In genomic region chr10:78025453-78025852, GRCm38 (mm10) we compare ENCODE assay signal across 23 mouse cellular contexts. TPM values are rescaled to one million over a fixed set of nuclear protein-coding genes. Genes with fewer than 3 reads are reported as not detected.
DNase-seq lines count a peak whose midpoint lies in the region; ATAC-seq and TF ChIP-seq lines count a peak whose summit lies in the region.
"Not testable (repeated sequence)": the region's sequence is repeated elsewhere in the genome, so short reads cannot be mapped to it uniquely, and the experiment has no call there.
"Had no signal": no experiment of that assay in that cellular context is flagged by ENCODE, and none has a peak within 500 bp of the region (broad histone marks: within the 10 kb centered on the region; RNA-seq: fewer than 3 reads in every experiment).

No protein-coding gene starts in this region.

- H3K4me2 ChIP-seq in CH12.LX (ENCODE audit: insufficient read depth, low read depth, poor library complexity, severe bottlenecking) = not testable (repeated sequence)

- peak in 1 of 2 experiments; percentile 56; a peak in 2 of 4 replicates for TF ChIP-seq CTCF in CH12.LX (conservative IDR thresholded peaks at IDR 0.05 in 1 of 2, IDR thresholded peaks at IDR 0.05 in 1 of 2; ENCODE audit: low read depth in 2 of 2, low read length in 2 of 2)
- TF ChIP-seq CTCF in Patski (IDR thresholded peaks at IDR 0.05) = peak; percentile 60
- peak; percentile 46 for TF ChIP-seq CTCF in gastrocnemius, adult 2 months (IDR thresholded peaks at IDR 0.05)
- TF ChIP-seq CTCF in liver, adult 2 months (IDR thresholded peaks at IDR 0.05; ENCODE audit: low read depth, low read length) = not testable (repeated sequence)

- H3K79me2 ChIP-seq in CH12.LX (replicated peaks; ENCODE audit: control insufficient read depth, extremely low read depth, insufficient read depth, poor library complexity, severe bottlenecking); liver, adult 2 months (ENCODE audit: control insufficient read depth, insufficient read depth, low read length): not testable (repeated sequence)

- 62% methylated on average over 6 of the region's 8 CpGs for WGBS in liver, adult 2 months

- H3K27me3 ChIP-seq in CH12.LX (replicated peaks); Patski; liver, adult 2 months (ENCODE audit: control insufficient read depth, insufficient read depth, low read length): not testable (repeated sequence)

- in situ Hi-C loops in CH12.LX (cut with MboI; ENCODE audit: low pct_ligation_motif_present, low pct_unique_long_range_greater_than_20kb, low sequenced_read_pairs) (loop anchor here (25.0 kb wide), 1 partner anchor 362 kb away; no protein-coding TSS in a partner anchor), Patski (cut with MboI; ENCODE audit: low pct_unique_long_range_greater_than_20kb) (loop anchor here (25.0 kb wide), 1 partner anchor 362 kb away; no protein-coding TSS in a partner anchor)

- not testable (repeated sequence) for H3K9ac ChIP-seq in CH12.LX (ENCODE audit: insufficient read depth, low read depth); liver, adult 2 months (ENCODE audit: low read depth, low read length)

- not testable (repeated sequence) for H3K4me3 ChIP-seq in CH12.LX (replicated peaks in 1 of 3; ENCODE audit: low read depth in 2 of 3, low read length in 2 of 3, poor library complexity in 1 of 3); gastrocnemius, adult 2 months; liver, adult 2 months (ENCODE audit: insufficient read depth, low read depth, low read length)

- H3K36me3 ChIP-seq in CH12.LX (replicated peaks in 1 of 2; ENCODE audit: control insufficient read depth in 1 of 2, insufficient read depth in 1 of 2, low read length in 1 of 2); liver, adult 2 months (ENCODE audit: control insufficient read depth, insufficient read depth, low read length): not testable (repeated sequence)

- not testable (repeated sequence) for H3K9me3 ChIP-seq in CH12.LX (replicated peaks; ENCODE audit: low read length)

- DNase-seq in 416B (ENCODE audit: low read depth) = peak; percentile 66
- DNase-seq in CH12.LX (ENCODE audit: extremely low read depth); Patski (ENCODE audit: low read depth, low spot score); gastrocnemius, adult 2 months: not testable (repeated sequence)
- DNase-seq in induced T-regulatory cell, adult 2 months (ENCODE audit: low read depth) = peak; percentile 51
- DNase-seq in liver, adult 2 months (ENCODE audit: extremely low read depth, low read depth, low spot score) = peak; percentile 25

- CTCF ChIA-PET in Patski (lab: Charles Lee) = interaction anchor here (2.4 kb wide), 1 partner anchor 41 kb away, joined by 9 read pairs; no protein-coding TSS in a partner anchor

- dilution Hi-C loops in CH12.LX (cut with MboI; ENCODE audit: extremely low pct_ligation_motif_present, extremely low pct_unique_long_range_greater_than_20kb, low sequenced_read_pairs) = not testable (repeated sequence)

- peak; percentile 28 for TF ChIP-seq RAD21 in CH12.LX (IDR thresholded peaks at IDR 0.05; ENCODE audit: low read depth, low read length)

- not testable (repeated sequence) for H3K27ac ChIP-seq in CH12.LX (ENCODE audit: insufficient read depth, low read depth); gastrocnemius, adult 2 months; liver, adult 2 months (replicated peaks; ENCODE audit: insufficient read depth, low read depth, low read length)

- not testable (repeated sequence) for ATAC-seq in Patski
- 0 out of 2 replicates have a peak, but pooled peaks have one; percentile 40 for ATAC-seq in megakaryocyte, adult 5-6 weeks (ENCODE audit: poor library complexity, severe bottlenecking)
- 0 out of 2 replicates have a peak, but pooled peaks have one; percentile 53 for ATAC-seq in monocyte, adult 5-6 weeks (replicated peaks; ENCODE audit: insufficient number of reproducible peaks, low FRiP score, low TSS enrichment, poor library complexity, severe bottlenecking)

- intact Hi-C loops in gastrocnemius, adult 2 months (cut with DNase I) = loop anchor here (5.0 kb wide), 2 partner anchors 43 to 137 kb away; no protein-coding TSS in a partner anchor

- not testable (repeated sequence) for TF ChIP-seq POLR2A in CH12.LX (IDR thresholded peaks at IDR 0.05; ENCODE audit: low read depth, low read length); liver, adult 2 months (IDR thresholded peaks at IDR 0.05; ENCODE audit: extremely low read depth, insufficient read depth, low read length)

- POLR2A ChIA-PET in Patski (lab: Charles Lee) = not testable (repeated sequence)

- not testable (repeated sequence) for TF ChIP-seq EP300 in CH12.LX (IDR thresholded peaks at IDR 0.05; ENCODE audit: low read length)

- H3K4me1 ChIP-seq in CH12.LX (ENCODE audit: control insufficient read depth in 1 of 2, insufficient read depth in 2 of 2); liver, adult 2 months (ENCODE audit: control insufficient read depth, insufficient read depth, low read length): not testable (repeated sequence)

TF ChIP-seq in CH12.LX, 34 proteins besides CTCF, POLR2A, EP300 and RAD21:
- TF ChIP-seq SMC3 (IDR thresholded peaks at IDR 0.05; ENCODE audit: low read depth, low read length) = peak; percentile 49

RNA-seq across cellular contexts. Expression of gene Pfkl, which starts 15.6 kb away (rescaled TPM):
- 113 and 210 TPM in 2 replicates for total RNA-seq in CH12.LX (2012; rRNA removed)
- total RNA-seq in CH12.LX (2014; rRNA removed) = 125 and 159 TPM in 2 replicates
- polyA plus RNA-seq in CH12.LX (2012; ENCODE audit: insufficient read length, low read depth) = 95.9 and 106 TPM in 2 replicates
- 131 TPM for polyA plus RNA-seq in Patski (2021)
- total RNA-seq in gastrocnemius, adult 2 months (2021) = 1 to 10 TPM; 6.0 to 6.5 TPM
- 17.5 and 21.1 TPM in 2 replicates for total RNA-seq in liver, adult 2 months (2014; rRNA removed)
- 38.6 and 46.0 TPM in 2 replicates for polyA plus RNA-seq in liver, adult 2 months (2012; rRNA removed)
- total RNA-seq in megakaryocyte, adult 5-6 weeks (2015) = 6.9 and 7.0 TPM in 2 replicates
- 13.6 and 16.9 TPM in 2 replicates for total RNA-seq in megakaryocyte, adult 5-6 weeks (2017)
- 46.0 to 51.9 TPM (median 46.4 TPM) in 3 replicates for total RNA-seq in monocyte, adult 5-6 weeks (2017)

RNA-seq across cellular contexts. Expression of gene Dnmt3l, which starts 16.3 kb away (rescaled TPM):
- total RNA-seq in CH12.LX (2012; rRNA removed) (0.21 TPM in 1 of 2 replicates, not detected in the other), CH12.LX (2014; rRNA removed) (0.23 TPM in 1 of 2 replicates, not detected in the other)
- polyA plus RNA-seq in CH12.LX (2012; ENCODE audit: insufficient read length, low read depth) (not detected in 2 replicates), Patski (2021) (0.26 TPM)
- total RNA-seq in gastrocnemius, adult 2 months (2021) = not detected
- total RNA-seq in liver, adult 2 months (2014; rRNA removed) = not detected in 2 replicates
- polyA plus RNA-seq in liver, adult 2 months (2012; rRNA removed) = not detected in 2 replicates
- total RNA-seq in megakaryocyte, adult 5-6 weeks (2015) = 2.5 TPM in 1 of 2 replicates, not detected in the other
- total RNA-seq in megakaryocyte, adult 5-6 weeks (2017) = 0.37 TPM in 1 of 2 replicates, not detected in the other
- total RNA-seq in monocyte, adult 5-6 weeks (2017) = not detected in 3 replicates
- total RNA-seq: gastrocnemius, adult 18-20 months; gastrocnemius, postnatal 36 days; heart, postnatal 14 days had no signal
- polyA plus RNA-seq: embryonic facial prominence, embryonic 11.5 days; forebrain, embryonic 13.5 days; hindbrain, embryonic 10.5 days; hindbrain, embryonic 15.5 days; limb, embryonic 11.5 days; liver, embryonic 16.5 days; neural tube, embryonic 14.5 days had no signal

RNA-seq across cellular contexts. Expression of gene Aire, which starts 18.0 kb away (rescaled TPM):
- total RNA-seq in CH12.LX (2012; rRNA removed) (0.17 TPM in 1 of 2 replicates, not detected in the other), CH12.LX (2014; rRNA removed) (not detected in 2 replicates)
- polyA plus RNA-seq in CH12.LX (2012; ENCODE audit: insufficient read length, low read depth) (0.16 TPM in 1 of 2 replicates, not detected in the other), Patski (2021) (0.13 TPM)
- not detected for total RNA-seq in gastrocnemius, adult 2 months (2021)
- not detected in 2 replicates for total RNA-seq in liver, adult 2 months (2014; rRNA removed)
- polyA plus RNA-seq in liver, adult 2 months (2012; rRNA removed) = not detected in 2 replicates
- total RNA-seq in megakaryocyte, adult 5-6 weeks (2015) = not detected in 2 replicates
- total RNA-seq in megakaryocyte, adult 5-6 weeks (2017) = not detected in 2 replicates
- not detected in 3 replicates for total RNA-seq in monocyte, adult 5-6 weeks (2017)
- total RNA-seq: adrenal gland, adult 8-10 months; adrenal gland, postnatal 4 days; gastrocnemius, adult 18-20 months; gastrocnemius, postnatal 36 days; heart, adult 8-10 months had no signal
- polyA plus RNA-seq: forebrain, embryonic 13.5 days; heart, embryonic 13.5 days; hindbrain, embryonic 10.5 days; liver, embryonic 16.5 days; macrophage had no signal

RNA-seq across cellular contexts. Expression of gene Icosl, which starts 43.6 kb away (rescaled TPM):
- 0.64 and 0.80 TPM in 2 replicates for total RNA-seq in CH12.LX (2012; rRNA removed)
- 1.2 and 1.5 TPM in 2 replicates for total RNA-seq in CH12.LX (2014; rRNA removed)
- 1.2 and 1.3 TPM in 2 replicates for polyA plus RNA-seq in CH12.LX (2012; ENCODE audit: insufficient read length, low read depth)
- polyA plus RNA-seq in Patski (2021) = 3.7 TPM
- total RNA-seq in gastrocnemius, adult 2 months (2021) = 1 to 10 TPM; 1.3 to 1.8 TPM
- total RNA-seq in liver, adult 2 months (2014; rRNA removed) = 0.55 and 0.81 TPM in 2 replicates
- polyA plus RNA-seq in liver, adult 2 months (2012; rRNA removed) = 0.32 and 0.95 TPM in 2 replicates
- total RNA-seq in megakaryocyte, adult 5-6 weeks (2015) = 29.3 and 34.3 TPM in 2 replicates
- total RNA-seq in megakaryocyte, adult 5-6 weeks (2017) = 20.8 and 24.4 TPM in 2 replicates
- total RNA-seq in monocyte, adult 5-6 weeks (2017) = 10.0 to 15.9 TPM (median 12.7 TPM) in 3 replicates

RNA-seq across cellular contexts. Expression of gene 1810043G02Rik, which starts 47.1 kb away (rescaled TPM):
- total RNA-seq in CH12.LX (2012; rRNA removed) (5.1 and 6.2 TPM in 2 replicates), CH12.LX (2014; rRNA removed) (3.3 and 4.1 TPM in 2 replicates)
- polyA plus RNA-seq in CH12.LX (2012; ENCODE audit: insufficient read length, low read depth) (3.3 and 4.3 TPM in 2 replicates), Patski (2021) (38.5 TPM)
- total RNA-seq in gastrocnemius, adult 2 months (2021) = 1 to 10 TPM; 3.8 to 4.3 TPM
- total RNA-seq in liver, adult 2 months (2014; rRNA removed) = 5.9 and 8.0 TPM in 2 replicates
- 13.2 and 13.7 TPM in 2 replicates for polyA plus RNA-seq in liver, adult 2 months (2012; rRNA removed)
- 9.1 and 12.3 TPM in 2 replicates for total RNA-seq in megakaryocyte, adult 5-6 weeks (2015)
- total RNA-seq in megakaryocyte, adult 5-6 weeks (2017) = 12.2 and 15.8 TPM in 2 replicates
- 4.8 to 8.2 TPM (median 5.5 TPM) in 3 replicates for total RNA-seq in monocyte, adult 5-6 weeks (2017)
